Mouse (Mus musculus) neural tube, postnatal 0 days (tissue): ENCODE data around the gene Fbln7. TPM values are rescaled to one million over a fixed set of nuclear protein-coding genes. Genes with fewer than 3 reads are reported as not detected.

Experiments
- microRNA-seq: library from miRNA; unstranded; fragments of <30 nt; microRNA quantifications from one replicate; pipeline ENCODE4, GENCODE M21; 2016
- polyA plus RNA-seq: library from polyadenylated mRNA; unstranded; fragments of >200 nt; fragmentation: Nextera tagmentation; extraction: Ambion mirVana; gene quantifications from 2 replicates; pipeline ENCODE4 v1.2.1, GENCODE M21; 2015

Fbln7 gene
- 5.4 and 5.8 TPM in 2 replicates for polyA plus RNA-seq

GRCm38 (mm10) chr2:128862636-128863035 lies at the start of gene Fbln7:
Fbln7 (plus strand) TSS chr2:128862981.

GRCm38 (mm10) chr2:128817786-128818681 lies 44.7 kb upstream of the Fbln7 start, which contains the start of gene Tmem87b:
Tmem87b (plus strand) TSS chr2:128818118.

GRCm38 (mm10) chr2:128943538-128944528 lies 81.1 kb downstream of the Fbln7 start, which contains the start of gene Zc3h8:
Zc3h8 (minus strand) TSS chr2:128944077.

Small RNA genes lying within 50 kb of the gene (microRNA-seq; reads per million reads assigned to microRNA genes)
- gene Gm22859: not detected

Other genes with a start within 250 kb of the Fbln7 start
- gene Anapc1, start 175.6 kb upstream of the Fbln7 start, polyA plus RNA-seq: 18.9 and 20.3 TPM in 2 replicates
- 4.3 and 4.7 TPM in 2 replicates for gene Mertk, start 164.0 kb upstream of the Fbln7 start, polyA plus RNA-seq
- 37.9 and 41.1 TPM in 2 replicates for gene Tmem87b, start 44.9 kb upstream of the Fbln7 start, polyA plus RNA-seq
- 12.6 and 14.2 TPM in 2 replicates for gene Zc3h8, start 81.1 kb downstream of the Fbln7 start, polyA plus RNA-seq
- 4.8 and 7.1 TPM in 2 replicates for gene Zc3h6, start 104.4 kb downstream of the Fbln7 start, polyA plus RNA-seq
- 23.0 and 28.1 TPM in 2 replicates for gene Gm10762, start 104.7 kb downstream of the Fbln7 start, polyA plus RNA-seq
- 0.63 and 0.98 TPM in 2 replicates for gene Vinac1, start 185.2 kb downstream of the Fbln7 start, polyA plus RNA-seq
- gene Ttl, start 203.0 kb downstream of the Fbln7 start, polyA plus RNA-seq: 41.3 and 47.1 TPM in 2 replicates
- gene Polr1b, start 238.0 kb downstream of the Fbln7 start, polyA plus RNA-seq: 9.8 and 10.0 TPM in 2 replicates